Mouse (Mus musculus) hindbrain, embryonic 10.5 days (tissue): ENCODE measurements around the gene 4930415O20Rik. TPM values are rescaled to one million over a fixed set of nuclear protein-coding genes. Genes with fewer than 3 reads are reported as not detected.

Experiments used
- DNase-seq: peaks from one replicate; pipeline ENCODE4 v3.0.0-alpha.2; 2017; ENCODE audit warnings: low spot score
- H3K27ac ChIP-seq: fragments of 300-500 bp; sonication (generic); 2 replicates; pipeline ENCODE4 v1.5.1; 2016; ENCODE audit warnings: mild to moderate bottlenecking, moderate library complexity
- H3K27me3 ChIP-seq: fragments of 300-500 bp; sonication (generic); 2 replicates; pipeline ENCODE4 v1.6.1; 2016; ENCODE audit warnings: mild to moderate bottlenecking; ENCODE audit not compliant: poor library complexity, insufficient read depth, severe bottlenecking
- H3K36me3 ChIP-seq: fragments of 300-500 bp; sonication (generic); 2 replicates; pipeline ENCODE4 v1.6.1; 2016; ENCODE audit warnings: mild to moderate bottlenecking, moderate library complexity
- H3K4me1 ChIP-seq: fragments of 300-500 bp; sonication (generic); replicated peaks from 2 replicates; pipeline ENCODE4 v1.6.1; 2016; ENCODE audit warnings: mild to moderate bottlenecking
- H3K4me3 ChIP-seq: fragments of 300-500 bp; sonication (generic); 2 replicates; pipeline ENCODE4 v1.5.1; 2016; ENCODE audit warnings: mild to moderate bottlenecking, moderate library complexity
- H3K9me3 ChIP-seq: fragments of 300-500 bp; sonication (generic); 2 replicates; pipeline ENCODE4 v1.6.1; 2016; ENCODE audit warnings: mild to moderate bottlenecking, moderate library complexity
- WGBS: fragments of 180-500 bp; shearing (Covaris S2); methylation state at CpG from one replicate; pipeline ENCODE4 v1.1.7; 2016; 5-methylcytosine and 5-hydroxymethylcytosine counted together
- polyA plus RNA-seq: library from polyadenylated mRNA; unstranded; fragments of >200 nt; fragmentation: Nextera tagmentation; extraction: Ambion mirVana; gene quantifications from 2 replicates; pipeline ENCODE4 v1.2.1, GENCODE M21; 2016

Gene 4930415O20Rik
- polyA plus RNA-seq, 1 experiment from 2014 or later, result not detected

GRCm38 (mm10) chr15:98543341-98543740 lies 27.5 kb upstream of the 4930415O20Rik start:
- Histone ChIP-seq H3K27ac (no peak overlapping the region), H3K4me1 (no peaks in the 10 kb centered on the region), H3K9me3 (no peaks in the 10 kb centered on the region), H3K36me3 (peaks cover 100% of the 10 kb centered on the region), H3K27me3 (no peaks in the 10 kb centered on the region), H3K4me3 (no peak overlapping the region)
- WGBS, result 91% methylated on average over 4 of the region's 4 CpGs
- no peak for DNase-seq

DNA sequence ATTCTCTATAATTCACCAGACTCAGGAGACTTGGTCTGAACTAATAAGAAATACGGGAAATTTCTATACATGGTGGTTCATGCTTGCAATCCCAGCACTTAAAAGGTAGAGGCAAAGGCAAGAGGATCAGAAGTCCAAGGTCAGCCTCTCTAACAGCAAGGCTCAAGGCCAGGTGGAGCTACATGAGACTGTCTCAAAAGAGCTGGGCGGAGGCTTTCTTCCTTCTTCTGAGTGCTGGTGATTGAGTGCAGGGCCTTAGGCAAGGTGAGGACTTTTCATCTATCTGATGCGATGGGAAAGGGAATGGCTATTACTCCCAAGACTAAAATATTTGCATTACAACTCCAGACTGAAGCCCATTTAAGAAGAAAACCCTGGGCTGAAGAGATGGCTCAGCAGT lies 25.7 kb upstream of the 4930415O20Rik start:
- no peak for DNase-seq
- no peaks in the 10 kb centered on the region for H3K27me3 ChIP-seq
- H3K4me1 ChIP-seq, result no peaks in the 10 kb centered on the region
- no peaks in the 10 kb centered on the region for H3K9me3 ChIP-seq
- H3K27ac ChIP-seq, result no peak overlapping the region
- WGBS, result 97% methylated on average over 3 of the region's 3 CpGs
- H3K4me3 ChIP-seq, result no peak overlapping the region
- peaks cover 99% of the 10 kb centered on the region for H3K36me3 ChIP-seq

- Histone ChIP-seq H3K4me1 (no peaks in the 10 kb centered on the region), H3K36me3 (peaks cover 99% of the 10 kb centered on the region), H3K27me3 (no peaks in the 10 kb centered on the region), H3K27ac (no peak overlapping the region), H3K9me3 (no peaks in the 10 kb centered on the region), H3K4me3 (no peak overlapping the region)
- WGBS, result 92% methylated on average over 5 of the region's 5 CpGs
- no peak for DNase-seq
Measured at GRCm38 (mm10) chr15:98546843-98547242, 24.0 kb upstream of the 4930415O20Rik start.

DNA sequence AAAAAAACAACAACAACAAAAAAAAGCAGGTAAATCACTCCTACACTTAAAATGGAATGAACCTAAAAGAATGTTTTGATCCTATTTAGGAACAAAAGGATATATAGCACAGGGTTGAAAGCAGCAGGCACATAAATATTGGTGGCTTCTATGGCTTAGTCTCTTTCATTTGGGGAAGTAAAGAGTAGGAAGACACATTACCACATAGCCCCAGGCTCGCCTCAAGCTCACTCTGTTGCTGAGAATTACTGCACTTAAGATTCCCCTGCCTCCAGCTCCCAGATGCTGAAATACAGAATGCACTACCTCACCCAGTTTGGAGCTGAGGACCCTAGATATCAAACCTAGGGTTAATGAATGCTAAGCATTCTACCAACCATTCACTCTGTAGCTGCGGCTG lies 18.0 kb upstream of the 4930415O20Rik start:
- DNase-seq, result no peak
- H3K27me3 ChIP-seq, result no peaks in the 10 kb centered on the region
- WGBS, result 92% methylated on average over 2 of the region's 2 CpGs
- no peak overlapping the region for H3K4me3 ChIP-seq
- no peaks in the 10 kb centered on the region for H3K4me1 ChIP-seq
- H3K27ac ChIP-seq, result no peak overlapping the region
- peaks cover 95% of the 10 kb centered on the region for H3K36me3 ChIP-seq
- no peaks in the 10 kb centered on the region for H3K9me3 ChIP-seq

- Histone ChIP-seq H3K36me3 (peaks cover 97% of the 10 kb centered on the region), H3K9me3 (no peaks in the 10 kb centered on the region)
Measured at GRCm38 (mm10) chr15:98555881-98556280, 14.9 kb upstream of the 4930415O20Rik start.

GRCm38 (mm10) chr15:98557186-98557585 lies 13.6 kb upstream of the 4930415O20Rik start:
- Histone ChIP-seq H3K27ac (no peak overlapping the region), H3K27me3 (no peaks in the 10 kb centered on the region), H3K9me3 (no peaks in the 10 kb centered on the region), H3K4me1 (no peaks in the 10 kb centered on the region), H3K4me3 (no peak overlapping the region), H3K36me3 (peaks cover 95% of the 10 kb centered on the region)
- no peak for DNase-seq
- 93% methylated on average over 5 of the region's 5 CpGs for WGBS

More at GRCm38 (mm10) chr15:98555881-98556280, 14.9 kb upstream of the 4930415O20Rik start:
- Histone ChIP-seq H3K4me1 (no peaks in the 10 kb centered on the region), H3K4me3 (no peak overlapping the region), H3K27ac (no peak overlapping the region), H3K27me3 (no peaks in the 10 kb centered on the region)
- 95% methylated on average over 4 of the region's 4 CpGs for WGBS
- DNase-seq, result no peak

DNA sequence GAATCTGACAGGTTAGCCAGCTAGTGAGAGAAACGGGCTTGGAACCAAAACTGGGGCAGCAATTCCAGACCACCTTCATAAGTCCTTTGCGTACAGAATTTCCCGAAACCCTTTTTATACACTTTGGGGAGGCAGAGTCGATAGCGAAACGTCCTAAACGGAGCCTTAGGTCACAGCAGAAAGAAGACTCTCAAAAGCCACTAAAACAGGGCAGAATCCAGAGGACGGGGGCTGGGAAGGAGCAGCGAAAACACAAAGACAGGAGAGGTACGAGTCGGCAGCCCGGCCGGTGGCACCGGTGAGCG lies 3.9 kb upstream of the 4930415O20Rik start:
- no peaks in the 10 kb centered on the region for H3K9me3 ChIP-seq
- peaks cover 37% of the 10 kb centered on the region for H3K36me3 ChIP-seq
- H3K4me1 ChIP-seq, result peaks cover 33% of the 10 kb centered on the region
- no peaks in the 10 kb centered on the region for H3K27me3 ChIP-seq
- WGBS, result 2% methylated on average over 15 of the region's 15 CpGs
- H3K4me3 ChIP-seq, result peak overlapping the region; percentile 93
- peak overlapping the region; percentile 96 for H3K27ac ChIP-seq
- DNase-seq, result no peak

DNA sequence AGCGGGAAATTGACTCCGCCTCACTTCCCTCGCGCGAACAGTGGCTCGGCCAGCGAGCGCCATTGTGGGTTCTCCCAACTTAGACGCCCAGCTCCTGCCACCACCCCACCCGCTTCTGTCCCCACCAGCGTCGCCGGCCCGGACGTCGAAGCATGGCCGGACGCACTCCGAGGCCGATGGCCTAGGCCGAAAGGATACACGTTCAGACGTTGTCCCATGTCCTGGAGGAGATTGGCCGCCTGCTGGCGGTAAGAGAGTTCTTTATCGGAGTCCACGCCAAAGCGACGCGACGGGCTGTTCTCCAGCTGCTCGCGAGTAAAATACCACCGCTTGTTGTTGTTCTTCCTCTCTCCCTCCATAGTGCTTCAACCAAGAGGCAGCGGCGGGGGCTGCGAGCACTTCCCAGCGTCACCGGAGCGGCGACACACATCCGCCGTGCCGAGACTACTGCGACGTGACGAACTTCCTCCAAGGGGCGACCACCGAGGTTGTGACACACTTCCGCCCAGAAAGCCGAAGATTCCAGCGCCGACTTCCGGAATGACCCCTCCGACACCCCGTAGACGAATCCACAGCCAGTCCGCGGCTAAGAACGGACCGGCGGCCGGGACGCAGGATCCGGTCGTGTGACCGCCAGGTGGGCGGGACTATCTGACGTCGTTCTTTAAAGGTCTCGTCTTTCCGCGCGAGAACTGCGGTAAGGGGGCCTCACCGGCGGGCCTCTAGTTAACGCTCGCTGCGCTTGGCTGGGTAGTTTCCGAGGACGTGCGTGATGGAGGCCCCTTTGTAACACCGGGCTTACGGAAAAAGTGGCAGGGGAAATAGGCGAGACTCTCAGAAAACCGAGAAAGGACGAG lies 3.3 kb upstream of the 4930415O20Rik start:
- no peaks in the 10 kb centered on the region for H3K9me3 ChIP-seq
- peaks cover 33% of the 10 kb centered on the region for H3K4me1 ChIP-seq
- under 1% methylated on average over 88 of the region's 88 CpGs for WGBS
- H3K27ac ChIP-seq, result peak overlapping the region; percentile 96
- DNase-seq, result peak; percentile 100
- H3K4me3 ChIP-seq, result peak overlapping the region; percentile 93
- peaks cover 33% of the 10 kb centered on the region for H3K36me3 ChIP-seq
- H3K27me3 ChIP-seq, result no peaks in the 10 kb centered on the region

- peak overlapping the region; percentile 93 for H3K4me3 ChIP-seq
- H3K4me1 ChIP-seq, result peaks cover 33% of the 10 kb centered on the region
- WGBS, result 17% methylated on average over 22 of the region's 22 CpGs
- no peaks in the 10 kb centered on the region for H3K27me3 ChIP-seq
- H3K36me3 ChIP-seq, result peaks cover 23% of the 10 kb centered on the region
- peak; percentile 33 for DNase-seq
- H3K9me3 ChIP-seq, result no peaks in the 10 kb centered on the region
- H3K27ac ChIP-seq, result peak overlapping the region; percentile 96
Measured at GRCm38 (mm10) chr15:98568256-98569033, 2.4 kb upstream of the 4930415O20Rik start.

GRCm38 (mm10) chr15:98569216-98569615 lies 1.6 kb upstream of the 4930415O20Rik start:
- H3K27me3 ChIP-seq, result no peaks in the 10 kb centered on the region
- peak overlapping the region; percentile 96; the same call in 1 of the 2 replicates for H3K27ac ChIP-seq
- H3K9me3 ChIP-seq, result no peaks in the 10 kb centered on the region
- peaks cover 17% of the 10 kb centered on the region for H3K36me3 ChIP-seq
- DNase-seq, result no peak
- H3K4me3 ChIP-seq, result peak overlapping the region; percentile 93
- WGBS, result 75% methylated on average over 7 of the region's 7 CpGs
- H3K4me1 ChIP-seq, result peaks cover 33% of the 10 kb centered on the region

DNA sequence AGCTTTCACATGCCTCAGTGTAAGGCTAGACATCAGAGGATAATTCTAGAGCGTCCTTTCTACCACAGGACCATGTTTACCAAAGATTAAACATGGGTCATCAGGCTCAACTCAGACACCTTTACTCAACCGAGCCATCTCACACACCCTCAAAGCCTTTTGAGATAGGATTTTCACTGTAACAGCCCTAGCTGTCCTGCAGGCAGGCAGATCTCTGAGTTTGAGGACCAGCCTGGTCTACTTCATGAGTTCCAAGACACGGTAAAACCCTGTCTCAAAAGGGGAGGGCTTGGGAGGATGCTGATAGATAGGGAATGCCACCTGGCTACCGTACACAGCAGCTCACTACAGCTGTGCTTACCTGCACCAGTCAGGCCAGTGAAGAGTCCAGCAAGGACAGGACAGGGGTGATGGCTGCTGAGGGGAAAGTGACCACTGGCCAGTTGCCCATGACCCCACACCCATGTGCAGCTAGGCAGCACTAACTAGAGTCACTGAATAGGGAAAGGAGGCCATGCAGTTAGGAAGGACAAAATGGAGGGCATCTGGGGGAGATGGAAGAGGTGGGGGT lies 924 bp upstream of the 4930415O20Rik start:
- Histone ChIP-seq H3K27ac (no peak overlapping the region), H3K36me3 (peaks cover 11% of the 10 kb centered on the region), H3K4me1 (peaks cover 30% of the 10 kb centered on the region), H3K4me3 (no peak overlapping the region), H3K27me3 (no peaks in the 10 kb centered on the region), H3K9me3 (no peaks in the 10 kb centered on the region)
- no peak for DNase-seq
- 89% methylated on average over 4 of the region's 4 CpGs for WGBS

GRCm38 (mm10) chr15:98573293-98573692 lies 2.5 kb downstream of the 4930415O20Rik start:
- no peaks in the 10 kb centered on the region for H3K36me3 ChIP-seq
- WGBS, result 77% methylated on average over 4 of the region's 4 CpGs

DNA sequence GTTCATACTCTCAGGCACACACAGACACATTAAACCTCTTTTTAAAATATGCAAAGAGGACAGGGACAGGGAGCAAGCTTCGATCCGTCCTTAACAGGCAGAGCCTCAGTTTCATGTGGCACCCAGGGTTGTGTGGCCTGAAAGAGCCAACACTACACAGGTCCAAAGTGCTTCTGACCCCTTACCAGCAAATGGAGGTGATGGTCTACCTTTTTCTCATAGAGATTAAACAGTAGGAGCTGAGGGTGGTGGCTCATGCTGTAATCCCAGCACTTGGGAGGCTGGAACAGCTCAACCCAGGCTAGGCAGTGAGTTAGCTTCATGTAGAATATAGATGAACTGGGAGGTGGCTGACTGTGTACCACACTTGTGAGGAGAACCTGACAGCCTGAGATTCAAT lies 8.5 kb downstream of the 4930415O20Rik start:
- H3K27me3 ChIP-seq, result no peaks in the 10 kb centered on the region
- no peaks in the 10 kb centered on the region for H3K36me3 ChIP-seq
- H3K27ac ChIP-seq, result no peak overlapping the region
- no peaks in the 10 kb centered on the region for H3K9me3 ChIP-seq
- DNase-seq, result no peak
- WGBS, result 77% methylated on average over 2 of the region's 2 CpGs
- no peaks in the 10 kb centered on the region for H3K4me1 ChIP-seq
- no peak overlapping the region for H3K4me3 ChIP-seq

More at GRCm38 (mm10) chr15:98573293-98573692, 2.5 kb downstream of the 4930415O20Rik start:
- H3K4me1 ChIP-seq, result peaks cover 10% of the 10 kb centered on the region
- DNase-seq, result no peak
- no peaks in the 10 kb centered on the region for H3K9me3 ChIP-seq
- no peak overlapping the region for H3K4me3 ChIP-seq
- no peak overlapping the region for H3K27ac ChIP-seq
- no peaks in the 10 kb centered on the region for H3K27me3 ChIP-seq
